Mouse (Mus musculus) adipocyte (in vitro differentiated cells): Measurements from ENCODE around the gene Slc6a13.

Source experiments
- DNase-seq: peaks from one replicate; pipeline ENCODE4 v3.0.0-alpha.2; 2016; ENCODE audit warnings: low spot score

The Slc6a13 gene

DNA sequence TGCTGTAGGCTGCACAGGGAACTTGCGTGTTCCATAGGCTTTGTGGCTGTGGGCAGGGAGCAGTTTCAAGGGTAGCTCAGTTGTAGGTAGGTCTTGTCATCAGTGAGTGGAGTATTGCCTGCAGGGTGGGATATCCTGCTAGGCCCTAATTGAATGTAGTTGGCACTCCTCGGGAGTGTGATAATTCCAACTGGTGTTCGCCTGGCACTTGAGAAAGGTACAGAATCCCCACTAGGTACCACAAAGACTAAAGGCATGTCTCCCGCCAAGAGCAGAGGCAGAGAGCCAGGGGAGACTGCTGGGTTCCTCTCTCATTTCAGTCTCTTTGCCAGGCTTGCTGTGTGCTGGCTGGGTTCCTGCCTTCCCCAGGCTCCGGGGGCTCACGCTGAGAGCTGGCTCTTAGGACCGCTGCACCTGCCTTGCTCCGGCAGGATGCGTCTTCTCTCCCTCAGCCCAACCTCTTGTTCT, 28.4 kb downstream of the Slc6a13 start:
- DNase-seq = no peak

DNA sequence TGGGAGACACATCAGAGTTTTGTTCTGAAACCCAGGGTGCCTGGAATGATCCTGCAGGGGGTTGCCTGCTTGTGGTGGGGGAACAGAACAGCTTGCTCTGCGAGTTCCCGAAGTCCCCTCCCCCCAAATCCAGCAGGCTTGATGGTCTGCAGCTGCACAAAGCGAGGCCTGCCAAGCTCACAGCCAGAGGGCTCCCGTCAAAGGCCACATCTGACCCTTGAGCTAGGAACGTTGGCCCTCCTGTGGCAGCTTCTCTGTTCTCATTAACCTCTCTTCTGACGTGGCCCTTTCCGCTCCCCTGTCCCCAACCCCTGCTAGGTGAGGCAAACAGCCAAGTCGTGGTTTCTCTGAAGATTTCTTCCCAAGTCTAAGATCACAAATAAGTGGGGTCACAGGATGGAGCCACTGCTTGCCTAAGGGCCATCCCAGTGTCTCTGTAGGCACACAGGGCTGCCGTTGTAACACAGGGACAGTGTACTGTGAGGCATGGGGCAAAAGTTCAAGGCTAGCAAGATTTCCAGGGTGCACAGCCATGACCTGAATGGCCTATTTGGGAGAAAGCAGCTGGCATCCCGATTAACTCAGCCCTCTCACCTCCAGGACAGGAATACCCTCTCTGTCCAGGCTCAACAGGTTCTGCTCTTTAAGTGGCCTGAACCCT, 30.0 kb downstream of the Slc6a13 start:
- DNase-seq = no peak

DNA sequence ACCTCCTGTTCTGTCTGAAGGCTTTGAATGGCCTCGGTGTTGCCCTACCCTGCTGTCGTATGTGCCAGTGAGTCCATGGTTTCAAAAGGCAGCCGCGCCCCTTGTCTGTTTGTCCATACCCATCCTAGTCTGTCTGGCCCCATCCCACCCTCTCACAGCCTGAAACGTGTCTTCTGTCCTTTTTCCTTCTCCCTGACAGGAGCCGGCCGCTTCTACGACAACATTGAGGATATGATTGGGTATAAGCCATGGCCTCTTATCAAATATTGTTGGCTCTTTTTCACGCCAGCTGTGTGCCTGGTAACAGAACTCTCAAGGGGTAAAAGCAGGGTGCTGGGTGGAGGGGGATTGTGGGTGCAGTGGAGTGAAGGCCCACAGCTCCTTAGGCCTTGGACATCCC, 35.8 kb downstream of the Slc6a13 start:
- no peak for DNase-seq

DNA sequence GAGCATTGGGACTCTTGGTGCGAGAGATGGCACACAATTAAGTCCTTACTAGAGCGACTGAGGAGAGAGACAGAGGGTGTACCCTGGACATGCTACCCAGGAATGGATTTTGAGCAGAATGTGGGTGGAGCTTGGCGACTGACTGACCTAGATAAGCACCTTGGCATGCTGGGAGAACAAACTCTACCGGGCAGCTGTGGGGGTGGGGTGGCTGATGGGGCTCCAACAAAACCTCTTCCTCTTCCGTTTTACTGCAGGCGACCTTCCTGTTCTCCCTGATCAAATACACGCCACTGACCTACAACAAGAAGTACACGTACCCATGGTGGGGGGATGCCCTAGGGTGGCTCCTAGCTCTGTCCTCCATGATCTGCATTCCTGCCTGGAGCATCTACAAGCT, 36.5 kb downstream of the Slc6a13 start:
- DNase-seq = no peak

DNA sequence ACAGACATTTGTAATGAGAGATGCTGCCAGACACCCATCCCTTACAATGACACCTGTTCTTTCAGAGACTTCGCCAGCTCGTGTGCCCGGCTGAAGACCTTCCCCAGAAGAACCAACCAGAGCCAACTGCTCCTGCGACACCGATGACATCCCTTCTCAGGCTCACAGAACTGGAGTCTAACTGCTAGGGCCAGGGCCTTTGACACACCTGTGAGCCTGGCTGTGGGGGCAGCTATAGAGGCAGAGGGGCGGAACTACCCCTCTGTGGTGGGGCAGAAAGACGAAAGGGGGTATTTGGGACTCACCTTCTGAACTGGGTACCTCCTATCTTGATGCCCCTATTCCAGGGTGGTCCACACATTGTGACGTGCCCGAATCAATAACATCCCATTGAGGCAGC, 37.2 kb downstream of the Slc6a13 start:
- DNase-seq = no peak

DNA sequence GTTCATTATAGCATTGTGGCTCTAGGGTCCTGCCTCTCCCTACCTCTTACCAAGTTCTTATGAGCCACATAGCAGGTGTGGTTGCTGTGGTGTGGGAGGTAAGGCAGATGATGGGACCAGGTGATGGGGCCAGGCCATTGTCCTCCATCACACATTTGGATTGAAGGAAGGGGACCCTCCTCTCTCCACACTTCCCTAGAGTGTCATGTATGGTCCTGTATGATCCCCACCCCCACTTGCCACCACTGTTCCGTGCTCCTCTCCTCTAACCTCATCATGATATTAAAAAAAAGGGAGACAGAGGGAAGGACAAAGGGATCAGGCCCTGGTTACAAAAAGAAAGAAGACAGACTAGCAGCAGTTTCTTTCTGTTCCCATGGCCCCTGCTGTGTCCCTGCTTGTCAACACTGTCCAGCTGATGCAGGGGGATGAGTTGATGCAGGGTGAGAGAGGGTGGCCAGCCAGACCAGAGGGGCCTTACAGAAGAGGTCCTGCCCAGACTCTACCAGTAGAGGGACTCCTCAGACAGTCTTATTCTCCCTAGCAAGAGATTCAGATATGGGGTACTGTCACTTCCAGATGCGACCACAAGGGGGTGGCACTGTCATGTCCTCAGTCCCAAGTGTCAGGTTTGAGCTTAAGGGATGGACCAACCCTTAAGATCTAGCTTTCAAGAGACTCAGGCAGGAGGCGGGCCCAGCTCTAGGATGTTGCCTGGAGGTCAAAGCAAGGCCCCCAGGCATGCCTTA, 37.9 kb downstream of the Slc6a13 start:
- peak; percentile 72 for DNase-seq

DNA sequence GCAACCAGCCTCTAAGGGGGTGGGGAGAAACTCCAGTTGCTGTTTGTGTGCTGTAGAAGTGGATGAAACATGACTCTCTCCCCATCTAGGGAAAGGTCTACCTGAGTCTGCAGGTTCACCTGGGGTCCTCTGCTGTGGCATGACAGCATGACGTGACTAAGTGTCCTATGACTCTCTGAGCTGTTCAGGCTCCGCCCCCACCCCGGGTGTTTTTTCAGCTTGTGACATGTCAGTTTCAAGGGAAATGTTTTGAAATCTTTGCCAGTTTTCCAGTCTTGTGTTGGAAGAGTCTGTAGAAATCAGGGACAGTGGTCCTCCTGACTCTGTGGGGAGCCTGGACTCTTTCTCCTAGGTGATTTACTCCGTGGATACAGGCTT, 38.5 kb downstream of the Slc6a13 start:
- DNase-seq = peak; percentile 14

DNA sequence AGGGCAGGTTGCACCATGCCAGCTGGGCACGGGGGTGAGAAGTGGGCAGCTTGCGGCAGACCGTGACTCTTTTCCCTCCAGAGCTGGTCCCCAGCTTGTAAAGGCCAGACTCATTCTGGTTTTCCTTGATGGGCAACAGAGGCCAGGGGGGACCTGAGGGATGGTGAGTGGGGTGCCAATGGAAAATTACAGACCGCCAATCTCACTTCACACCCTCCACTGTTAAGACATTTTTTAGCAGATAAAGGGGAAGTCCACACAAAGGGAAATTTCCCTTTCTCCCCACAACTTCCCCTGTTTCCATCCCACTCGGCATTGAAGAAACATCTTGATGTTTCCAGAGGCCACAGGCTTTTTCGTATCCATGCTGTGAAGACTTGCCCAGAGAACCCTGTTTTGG, 41.6 kb downstream of the Slc6a13 start:
- no peak for DNase-seq

DNA sequence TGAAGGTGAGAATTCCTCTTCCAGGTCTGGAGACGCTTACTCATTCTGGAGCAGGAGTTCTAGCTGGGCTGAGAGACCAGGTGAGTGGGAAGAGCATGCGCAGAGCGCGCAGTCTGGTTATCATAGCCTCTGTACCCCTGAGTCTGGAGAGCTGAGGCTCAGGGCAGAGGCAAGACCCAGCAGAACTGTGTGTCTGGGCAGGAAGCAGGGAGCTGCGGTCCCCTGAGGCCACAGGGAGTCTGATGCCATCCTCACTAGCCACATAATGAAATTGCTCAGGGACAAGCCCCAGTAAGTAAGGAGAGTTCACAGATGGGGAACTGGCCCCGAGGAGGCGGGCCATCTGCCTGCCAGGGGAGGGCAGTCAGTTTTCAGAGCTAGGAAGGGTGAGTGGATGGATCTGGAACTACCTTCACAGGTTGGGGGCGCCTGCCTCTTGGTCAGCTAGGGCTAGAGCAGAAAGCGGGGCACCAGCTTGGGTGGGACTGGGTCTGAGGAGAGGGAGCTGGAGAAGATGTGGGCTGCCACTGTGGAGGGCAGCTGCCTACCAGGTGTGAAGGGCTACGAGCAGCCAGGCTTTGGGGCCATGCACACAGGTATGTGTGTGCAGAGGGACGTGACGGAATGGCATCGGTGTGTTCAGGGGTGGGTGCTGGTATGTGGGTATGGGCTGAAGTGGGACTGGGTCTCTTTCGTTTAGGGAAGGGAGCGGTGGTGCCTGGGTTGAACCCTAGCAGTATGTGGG, 43.2 kb downstream of the Slc6a13 start, which contains the start of gene Slc6a12:
Gene Slc6a12, plus strand, starts transcription at position 51 of the 745 bp plus-strand sequence.
- DNase-seq = no peak

DNA sequence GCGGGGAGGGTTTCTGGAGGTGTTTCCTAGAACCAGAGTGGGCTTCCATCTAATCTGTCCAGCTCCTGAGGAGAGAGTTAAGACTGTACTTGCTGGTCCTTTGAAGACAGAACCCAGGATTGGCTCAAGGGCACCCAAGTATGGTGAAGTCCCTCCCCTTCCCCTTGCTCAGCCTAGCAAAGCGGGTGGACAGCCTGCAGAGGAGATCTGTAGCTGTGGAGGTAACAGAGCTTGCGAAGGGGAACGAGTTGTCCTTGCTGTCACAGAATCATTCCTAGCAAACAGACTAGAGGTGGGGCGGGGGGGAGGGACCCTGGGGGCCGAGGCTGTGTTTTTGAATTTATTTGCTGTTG, 43.7 kb downstream of the Slc6a13 start:
- DNase-seq = no peak

DNA sequence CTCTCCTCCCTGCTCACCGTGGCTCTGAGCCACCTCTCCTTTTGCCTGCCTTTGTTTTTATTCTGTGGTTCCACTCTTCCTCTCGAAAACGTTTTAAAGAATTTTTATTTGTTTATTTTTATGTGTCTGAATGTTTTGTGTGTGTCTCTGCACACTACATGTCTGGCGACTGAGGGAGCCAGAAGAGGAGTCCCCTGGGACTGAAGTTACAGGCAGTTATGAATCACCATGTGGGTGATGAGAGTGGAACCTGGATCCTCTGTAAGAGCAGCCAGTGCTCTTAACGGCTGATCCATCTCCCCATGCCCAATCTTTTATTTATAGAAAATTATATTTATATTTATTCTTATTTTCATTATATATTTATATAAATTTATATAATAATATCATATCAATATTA, 44.3 kb downstream of the Slc6a13 start:
- DNase-seq = no peak

DNA sequence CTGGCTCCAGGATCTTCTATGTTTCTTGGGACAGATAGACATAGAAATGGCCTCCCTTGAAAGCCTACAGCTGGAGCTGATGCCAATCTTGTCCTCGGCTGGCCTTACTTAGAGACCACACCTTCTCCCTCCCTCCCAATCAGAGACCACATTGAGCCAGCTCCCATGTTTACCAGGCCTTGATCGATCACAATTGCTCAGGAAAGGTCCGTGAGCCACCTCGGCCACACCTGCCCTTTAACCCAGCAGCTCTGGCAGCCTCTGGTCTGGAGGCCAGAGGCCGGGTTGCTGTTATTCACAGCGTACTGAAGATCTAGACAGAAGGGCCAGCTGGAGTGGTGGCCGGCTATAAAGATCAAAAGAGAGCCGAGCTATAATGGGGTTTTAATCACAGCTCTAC, 46.4 kb downstream of the Slc6a13 start:
- DNase-seq = peak; percentile 21

DNA sequence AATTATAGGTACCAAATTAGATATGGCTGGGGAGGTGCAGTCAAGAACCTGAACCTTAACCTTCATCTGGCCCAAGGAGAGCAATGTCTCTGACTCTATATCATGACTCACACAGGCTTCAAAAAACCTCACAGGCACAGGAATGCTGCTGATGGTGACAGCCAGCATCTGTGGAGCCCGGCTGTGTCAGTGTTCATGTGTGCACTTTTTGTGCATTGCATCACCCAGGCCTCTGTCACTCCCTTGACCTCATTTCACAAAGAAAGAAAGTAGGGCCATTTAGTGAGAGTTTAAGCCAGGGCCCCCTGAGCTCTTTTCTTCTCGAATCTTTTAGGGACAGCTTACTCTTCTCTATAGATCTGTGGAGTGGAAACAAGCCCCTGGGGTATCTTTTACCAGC, 52.2 kb downstream of the Slc6a13 start:
- no peak for DNase-seq

DNA sequence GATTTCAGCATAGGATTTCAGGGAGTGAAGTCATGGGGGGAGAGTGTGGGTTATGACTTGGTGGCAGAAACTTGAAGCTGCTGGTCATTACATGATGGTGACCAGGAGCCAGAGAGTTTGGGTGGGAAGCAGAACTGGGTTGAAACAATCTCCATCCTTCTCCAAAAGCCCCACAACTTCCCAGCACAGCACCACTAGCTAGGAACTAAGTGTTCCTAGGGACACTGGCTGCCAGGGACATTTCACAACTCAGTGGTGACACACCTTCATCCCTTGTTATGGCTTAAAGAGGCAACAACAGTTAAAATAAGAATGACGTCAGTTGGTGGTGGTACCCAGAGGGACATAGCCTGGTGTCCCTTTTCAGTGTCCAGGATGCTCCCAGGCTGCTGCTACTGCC, 56.0 kb downstream of the Slc6a13 start:
- DNase-seq = no peak

DNA sequence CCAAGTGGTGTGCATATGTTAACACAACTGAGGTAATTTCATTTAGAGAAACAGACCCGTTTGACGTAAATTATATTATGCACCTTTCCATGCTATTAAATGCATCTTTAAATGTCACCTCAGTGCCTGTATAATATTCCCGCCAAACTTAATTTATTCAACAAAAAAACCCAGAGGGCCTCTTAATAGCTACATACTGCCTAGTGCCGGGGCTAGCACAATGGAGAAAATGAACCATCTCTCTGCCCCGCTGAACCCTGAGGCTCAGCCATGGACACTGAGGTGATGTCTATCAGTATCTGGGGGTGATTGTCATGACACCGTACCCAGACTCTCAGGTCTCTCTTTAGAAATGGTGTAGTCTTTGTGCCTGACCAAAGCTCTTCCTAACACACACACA, 57.2 kb downstream of the Slc6a13 start:
- DNase-seq = no peak

DNA sequence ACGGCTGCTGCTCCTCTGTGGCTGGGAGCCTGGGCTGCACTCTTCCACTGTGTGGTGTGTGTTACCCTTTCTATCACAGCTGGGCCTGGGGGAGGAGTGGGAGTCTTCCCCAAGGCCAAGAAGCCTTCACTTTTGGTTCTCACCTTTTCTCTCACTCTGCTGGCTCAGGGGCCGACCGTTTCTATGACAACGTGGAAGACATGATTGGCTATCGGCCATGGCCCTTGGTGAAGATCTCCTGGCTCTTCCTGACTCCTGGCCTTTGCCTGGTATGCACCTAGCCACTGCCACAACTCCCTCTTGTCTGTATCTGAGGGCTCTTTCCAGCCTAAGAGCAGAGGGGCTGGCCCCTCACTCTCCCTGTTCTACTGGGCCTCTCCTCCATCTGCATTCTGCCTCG, 63.0 kb downstream of the Slc6a13 start:
- DNase-seq = no peak

DNA sequence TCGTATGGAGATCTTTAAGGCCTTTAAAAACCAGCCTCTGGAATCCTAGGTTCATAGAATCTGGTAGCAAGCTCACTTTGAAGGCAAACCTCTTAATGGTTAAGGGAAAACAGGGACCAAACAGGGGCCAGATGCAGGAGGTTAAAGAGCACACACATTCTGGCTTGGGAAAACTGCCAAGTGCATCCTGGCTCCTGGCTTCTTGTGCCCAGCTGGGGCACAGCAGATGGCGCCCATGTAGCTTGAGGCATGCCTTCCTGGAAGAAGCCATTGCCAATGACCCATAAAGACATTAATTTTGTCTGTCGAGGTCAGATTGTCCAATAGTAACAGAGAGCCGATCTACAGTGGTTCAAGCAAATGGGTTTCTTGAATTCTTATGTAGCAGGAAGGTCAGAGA, 63.9 kb downstream of the Slc6a13 start:
- no peak for DNase-seq

DNA sequence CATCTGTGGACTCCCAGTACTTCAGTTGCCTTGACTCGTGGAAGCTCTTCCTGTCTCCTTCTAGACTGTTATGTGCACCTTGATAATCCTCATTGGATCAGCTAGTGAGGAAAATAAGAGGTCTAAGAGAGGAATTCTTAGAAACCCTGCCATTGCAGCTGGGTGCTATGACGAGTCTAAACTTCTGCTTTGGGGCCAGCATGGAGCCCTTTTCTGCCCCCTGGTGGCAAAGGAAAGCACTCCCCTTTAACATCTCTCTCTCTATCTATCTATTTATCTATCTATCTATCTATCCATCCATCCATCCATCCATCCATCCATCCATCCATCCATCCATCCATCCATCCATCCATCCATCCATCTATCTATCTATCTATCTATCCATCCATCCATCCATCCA, 66.5 kb downstream of the Slc6a13 start:
- DNase-seq = peak; percentile 53

DNA sequence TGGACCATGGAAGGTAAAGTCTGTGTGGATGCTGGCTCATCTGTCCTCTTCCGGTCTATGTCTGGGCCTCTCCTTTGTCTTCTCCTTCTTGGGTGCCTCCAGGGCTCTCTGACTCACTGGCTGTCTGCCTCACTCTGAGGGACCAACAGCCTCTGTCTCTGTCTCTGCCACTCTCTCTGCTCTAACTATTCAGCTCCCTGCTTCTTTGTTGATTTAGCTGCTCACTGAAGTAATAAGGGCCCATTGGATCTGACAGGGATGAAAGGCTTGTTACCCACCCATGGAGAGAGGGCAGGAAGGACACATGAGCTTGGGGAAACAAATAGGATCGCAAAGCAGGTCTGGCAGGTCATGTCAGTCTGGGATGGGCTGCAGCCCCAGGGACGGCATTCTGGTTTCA, 67.1 kb downstream of the Slc6a13 start:
- DNase-seq = no peak

DNA sequence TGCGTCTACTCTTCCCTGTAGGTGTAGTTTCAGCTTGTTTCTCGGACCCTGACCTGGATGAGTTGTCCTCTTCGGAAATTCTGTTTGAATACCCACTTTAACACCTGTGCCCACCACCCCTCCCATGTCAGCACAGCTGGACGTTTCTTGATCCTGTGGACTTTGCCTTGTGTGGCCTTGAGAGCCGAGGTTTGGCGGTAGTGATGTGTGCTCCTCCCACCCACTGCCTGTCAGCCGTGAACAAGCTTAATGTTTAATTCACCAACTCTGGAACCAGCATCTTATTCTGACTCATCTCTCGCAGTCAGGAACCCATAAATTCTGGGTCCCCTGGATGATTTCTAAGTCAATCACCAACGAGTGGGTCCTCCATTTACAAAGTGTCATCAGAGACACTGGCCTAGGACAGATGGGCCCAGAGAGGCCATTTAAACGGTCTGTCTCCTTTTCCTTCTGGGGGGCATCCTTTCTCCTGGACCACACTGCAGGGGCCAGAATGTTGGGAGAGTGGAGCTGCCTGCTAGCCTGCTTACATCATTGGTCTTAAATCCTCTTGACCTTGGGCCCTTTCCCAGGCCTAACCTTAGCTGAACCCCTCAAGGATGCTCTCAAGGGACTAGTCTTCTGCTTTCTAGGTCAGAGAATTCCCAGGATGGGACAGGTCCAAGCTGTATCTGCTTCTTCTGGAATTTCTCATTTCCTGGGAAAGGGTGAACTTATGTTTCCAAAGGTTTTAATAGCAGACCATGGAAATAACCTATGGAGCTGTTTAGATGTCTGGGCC, 71.4 kb downstream of the Slc6a13 start:
- DNase-seq = no peak

DNA sequence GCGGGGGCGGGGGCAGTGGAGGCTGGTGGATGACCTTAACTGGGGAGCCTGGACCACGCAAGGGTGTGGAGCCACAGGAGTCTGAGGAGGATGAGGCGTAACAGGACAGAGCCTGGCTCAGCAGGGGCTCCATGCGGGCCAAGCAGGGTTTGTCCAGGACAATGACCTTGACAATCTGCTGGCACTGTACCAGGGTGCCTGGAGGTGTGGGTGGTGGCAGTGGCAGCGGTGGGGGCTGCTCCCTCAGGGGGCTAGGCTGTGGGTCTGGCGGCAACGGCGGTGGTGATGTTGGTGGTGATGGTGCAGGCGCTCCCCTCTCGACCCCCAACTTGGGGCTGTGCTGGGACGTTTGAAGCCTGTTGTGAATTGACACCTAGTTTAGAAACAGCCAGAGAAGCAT, 76.1 kb downstream of the Slc6a13 start:
- DNase-seq = no peak

DNA sequence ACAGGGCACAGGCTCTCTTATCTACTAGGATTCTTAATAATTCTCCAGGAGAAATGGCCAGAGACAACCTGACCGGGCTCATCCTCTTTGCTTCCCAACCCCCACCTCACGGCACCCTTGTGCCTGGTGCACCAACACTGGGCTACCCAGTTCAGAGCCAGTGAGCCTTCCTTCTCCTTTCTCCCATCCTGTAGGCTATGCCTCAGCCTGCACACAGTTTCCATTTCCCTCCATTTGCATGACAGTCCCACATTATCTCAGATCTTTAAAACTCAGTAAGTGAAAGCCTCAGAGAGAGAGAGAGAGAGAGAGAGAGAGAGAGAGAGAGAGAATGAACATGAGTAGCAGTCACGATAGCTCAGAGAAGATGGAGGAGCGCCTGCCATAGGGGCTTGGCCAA, 78.2 kb downstream of the Slc6a13 start:
- no peak for DNase-seq
